Mouse (Mus musculus): ENCODE measurements around the gene Grid2. TPM values are rescaled to one million over a fixed set of nuclear protein-coding genes. Genes with fewer than 3 reads are reported as not detected.

The Grid2 gene
- 0.06 and 0.08 TPM in 2 replicates for polyA plus RNA-seq (2012; rRNA removed; ENCODE audit: low replicate concordance)

DNA sequence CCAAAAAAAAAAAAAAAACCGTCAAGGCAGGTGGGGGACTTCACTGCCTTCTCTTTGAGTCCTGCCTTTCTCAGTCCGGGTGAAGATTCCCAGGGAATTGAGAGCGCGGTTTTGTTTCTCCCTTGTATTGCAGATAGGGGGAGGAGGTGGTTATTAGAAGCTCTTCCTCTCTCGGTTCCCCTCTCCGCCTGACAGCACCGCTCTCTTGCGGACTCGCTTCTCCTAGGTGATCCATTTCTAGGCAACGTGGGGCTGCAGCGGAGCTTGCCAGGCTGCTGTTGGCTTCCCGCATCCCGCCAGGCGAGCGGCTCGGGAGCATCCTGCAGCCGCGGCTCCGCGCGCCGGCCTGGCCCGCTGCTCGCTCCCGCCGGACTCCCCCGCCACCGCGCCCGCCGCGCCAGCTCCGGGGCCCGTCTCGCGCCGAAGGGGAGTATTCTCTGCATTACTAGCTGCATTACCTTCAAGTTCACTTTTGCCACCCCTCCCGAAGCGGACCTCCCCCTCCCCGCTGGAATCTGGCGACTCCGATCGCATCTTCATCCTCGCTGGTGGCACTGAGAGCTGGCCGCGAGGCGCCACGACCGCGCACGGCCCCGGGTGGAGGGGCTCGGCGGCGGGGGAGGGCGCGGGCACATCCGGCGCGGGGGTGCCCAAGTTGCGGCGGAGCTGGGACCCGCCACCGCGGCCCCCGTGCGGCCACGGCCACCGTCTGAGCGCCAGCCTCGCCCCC, at the start of gene Grid2:
Gene Grid2, plus strand, starts transcription at position 51 of the 730 bp plus-strand sequence.

GRCm38 (mm10) chr6:64728499-64729198, 1473.0 kb downstream of the Grid2 start, which contains the start of gene Atoh1:
TSS of gene Atoh1 (plus strand) at chr6:64729125.

